In genomic region chr11:44822312-44822711, GRCm38 (mm10) we compare ENCODE assay signal across 26 mouse cellular contexts.
"Had no signal": no experiment of that assay in that cellular context is flagged by ENCODE, and none has a peak within 500 bp of the region (broad histone marks: within the 10 kb centered on the region; RNA-seq: fewer than 3 reads in every experiment).

No protein-coding gene starts in this region.

- DNase-seq: gastrocnemius, postnatal 14 days; gastrocnemius, postnatal 36 days; heart, adult 11 months; heart, adult 2 months; heart, postnatal 14 days; heart, postnatal 36 days; kidney, adult 11 months; kidney, adult 2 months; kidney, adult 9 months; kidney, postnatal 14 days; kidney, postnatal 36 days; layer of hippocampus, adult 9-11 months; layer of hippocampus, postnatal 36 days; left cerebral cortex, postnatal 4 days had no signal

- H3K4me1 ChIP-seq: kidney, embryonic 15.5 days had no signal

- H3K4me3 ChIP-seq: heart, adult 2 months; heart, embryonic 13.5 days; heart, embryonic 15.5 days; hindbrain, embryonic 13.5 days; hindbrain, embryonic 15.5 days; kidney, embryonic 15.5 days; limb, embryonic 13.5 days; limb, embryonic 15.5 days; liver, embryonic 12.5 days had no signal

- H3K36me3 ChIP-seq: heart, embryonic 13.5 days; heart, embryonic 15.5 days; hindbrain, embryonic 13.5 days; hindbrain, embryonic 15.5 days; kidney, embryonic 15.5 days; limb, embryonic 13.5 days; limb, embryonic 15.5 days; liver, embryonic 12.5 days had no signal

- H3K9me3 ChIP-seq: heart, embryonic 13.5 days; heart, embryonic 15.5 days; hindbrain, embryonic 13.5 days; hindbrain, embryonic 15.5 days; kidney, embryonic 15.5 days; limb, embryonic 13.5 days; limb, embryonic 15.5 days; liver, embryonic 12.5 days had no signal

- H3K27me3 ChIP-seq: heart, embryonic 13.5 days; heart, embryonic 15.5 days; hindbrain, embryonic 13.5 days; hindbrain, embryonic 15.5 days; kidney, embryonic 15.5 days; limb, embryonic 13.5 days; limb, embryonic 15.5 days; liver, embryonic 12.5 days had no signal

- H3K9ac ChIP-seq: heart, embryonic 13.5 days; heart, embryonic 15.5 days; hindbrain, embryonic 13.5 days; hindbrain, embryonic 15.5 days; kidney, embryonic 15.5 days; limb, embryonic 13.5 days; limb, embryonic 15.5 days; liver, embryonic 12.5 days; liver, embryonic 14.5 days had no signal

- H3K4me2 ChIP-seq: heart, embryonic 15.5 days; hindbrain, embryonic 13.5 days; hindbrain, embryonic 15.5 days; kidney, embryonic 15.5 days; limb, embryonic 13.5 days; limb, embryonic 15.5 days; liver, embryonic 12.5 days had no signal

- H3K27ac ChIP-seq: heart, adult 2 months; heart, embryonic 13.5 days; heart, embryonic 15.5 days; hindbrain, embryonic 13.5 days; hindbrain, embryonic 15.5 days; hindbrain, postnatal 0 days; kidney, embryonic 15.5 days; kidney, postnatal 0 days; limb, embryonic 13.5 days; limb, embryonic 15.5 days; liver, embryonic 12.5 days; liver, embryonic 14.5 days had no signal

- ATAC-seq: hindbrain, postnatal 0 days; intestine, embryonic 16.5 days; liver, embryonic 12.5 days had no signal
